Mouse (Mus musculus): ENCODE measurements at regions not wholly inside any gene's neighbourhood (a gene's known extent, or its start where the extent isn't known, plus 50 kb on each side); places are given as distances from the start of the nearest gene placed in this dataset.

GRCm38 (mm10) chr15:59954345-59954744 lies 62.1 kb downstream of the 4933412E24Rik start:
- no peaks in the 10 kb centered on the region for H3K27me3 ChIP-seq (replicated peaks; ENCODE audit: control insufficient read depth, insufficient read depth, low read length)
- ATAC-seq (replicated peaks; ENCODE audit: low FRiP score, low TSS enrichment, low read depth) (no peak), DNase-seq (ENCODE audit: low spot score) (no peak)
- WGBS = 49% methylated on average over 3 of the region's 3 CpGs
- no peaks in the 10 kb centered on the region for H3K9me3 ChIP-seq (ENCODE audit: control insufficient read depth, low read length)
- H3K36me3 ChIP-seq (ENCODE audit: control insufficient read depth, insufficient read depth, low read length) = no peaks in the 10 kb centered on the region
- no peaks in the 10 kb centered on the region for H3K4me1 ChIP-seq (replicated peaks; ENCODE audit: control insufficient read depth, insufficient read depth, low read length)
- H3K27ac ChIP-seq (ENCODE audit: low read depth) = no peak overlapping the region
- H3K4me2 ChIP-seq (ENCODE audit: low read length) = no peak overlapping the region
- H3K4me3 ChIP-seq (ENCODE audit: low read depth, low read length) = no peak overlapping the region
- H3K9ac ChIP-seq (ENCODE audit: low read length) = no peak overlapping the region

- no peak for DNase-seq (ENCODE audit: low spot score)
- 54% methylated on average over 4 of the region's 4 CpGs for WGBS
- no peaks in the 10 kb centered on the region for H3K9me3 ChIP-seq (ENCODE audit: control insufficient read depth, low read length)
- ATAC-seq (replicated peaks; ENCODE audit: low FRiP score, low TSS enrichment, low read depth) = no peak
- no peak overlapping the region for H3K27ac ChIP-seq (ENCODE audit: low read depth)
- H3K4me2 ChIP-seq (ENCODE audit: low read length) = no peak overlapping the region
- H3K36me3 ChIP-seq (ENCODE audit: control insufficient read depth, insufficient read depth, low read length) = no peaks in the 10 kb centered on the region
- H3K27me3 ChIP-seq (replicated peaks; ENCODE audit: control insufficient read depth, insufficient read depth, low read length) = no peaks in the 10 kb centered on the region
- no peak overlapping the region for H3K4me3 ChIP-seq (ENCODE audit: low read depth, low read length)
- H3K4me1 ChIP-seq (replicated peaks; ENCODE audit: control insufficient read depth, insufficient read depth, low read length) = no peaks in the 10 kb centered on the region
- no peak overlapping the region for H3K9ac ChIP-seq (ENCODE audit: low read length)
Measured at GRCm38 (mm10) chr15:59953857-59954256, 62.6 kb downstream of the 4933412E24Rik start.

GRCm38 (mm10) chr15:59950617-59951216 lies 65.7 kb downstream of the 4933412E24Rik start:
- Histone ChIP-seq H3K27me3 (replicated peaks; ENCODE audit: control insufficient read depth, insufficient read depth, low read length) (0 out of 2 replicates have a peak, but pooled peaks cover 4% of the 10 kb centered on the region), H3K27ac (ENCODE audit: low read depth) (no peak overlapping the region), H3K4me1 (replicated peaks; ENCODE audit: control insufficient read depth, insufficient read depth, low read length) (no peaks in the 10 kb centered on the region), H3K4me3 (ENCODE audit: low read depth, low read length) (no peak overlapping the region), H3K4me2 (ENCODE audit: low read length) (no peak overlapping the region), H3K9ac (ENCODE audit: low read length) (no peak overlapping the region), H3K36me3 (ENCODE audit: control insufficient read depth, insufficient read depth, low read length) (no peaks in the 10 kb centered on the region), H3K9me3 (ENCODE audit: control insufficient read depth, low read length) (no peaks in the 10 kb centered on the region)
- DNase-seq (ENCODE audit: low spot score) (no peak), ATAC-seq (replicated peaks; ENCODE audit: low FRiP score, low TSS enrichment, low read depth) (no peak)
- 86% methylated on average over 3 of the region's 3 CpGs for WGBS

GRCm38 (mm10) chr15:59945208-59945607 lies 71.2 kb downstream of the 4933412E24Rik start:
- 19% methylated on average over 8 of the region's 8 CpGs for WGBS
- DNase-seq (ENCODE audit: low spot score) = no peak
- H3K27me3 ChIP-seq (replicated peaks; ENCODE audit: control insufficient read depth, insufficient read depth, low read length) = 0 out of 2 replicates have a peak, but pooled peaks cover 4% of the 10 kb centered on the region
- no peak overlapping the region for H3K27ac ChIP-seq (ENCODE audit: low read depth)
- H3K36me3 ChIP-seq (ENCODE audit: control insufficient read depth, insufficient read depth, low read length) = no peaks in the 10 kb centered on the region
- no peak for ATAC-seq (replicated peaks; ENCODE audit: low FRiP score, low TSS enrichment, low read depth)
- H3K9ac ChIP-seq (ENCODE audit: low read length) = no peak overlapping the region
- H3K4me3 ChIP-seq (ENCODE audit: low read depth, low read length) = no peak overlapping the region
- H3K9me3 ChIP-seq (ENCODE audit: control insufficient read depth, low read length) = peaks cover 5% of the 10 kb centered on the region
- no peaks in the 10 kb centered on the region for H3K4me1 ChIP-seq (replicated peaks; ENCODE audit: control insufficient read depth, insufficient read depth, low read length)
- H3K4me2 ChIP-seq (ENCODE audit: low read length) = no peak overlapping the region

- H3K9me3 ChIP-seq (ENCODE audit: control insufficient read depth, low read length) = peaks cover 5% of the 10 kb centered on the region
- ATAC-seq (replicated peaks; ENCODE audit: low FRiP score, low TSS enrichment, low read depth) (no peak), DNase-seq (ENCODE audit: low spot score) (no peak)
- H3K4me2 ChIP-seq (ENCODE audit: low read length) = no peak overlapping the region
- no peaks in the 10 kb centered on the region for H3K27me3 ChIP-seq (replicated peaks; ENCODE audit: control insufficient read depth, insufficient read depth, low read length)
- H3K4me3 ChIP-seq (ENCODE audit: low read depth, low read length) = no peak overlapping the region
- H3K27ac ChIP-seq (ENCODE audit: low read depth) = no peak overlapping the region
- no peak overlapping the region for H3K9ac ChIP-seq (ENCODE audit: low read length)
- 56% methylated on average over 5 of the region's 5 CpGs for WGBS
- H3K36me3 ChIP-seq (ENCODE audit: control insufficient read depth, insufficient read depth, low read length) = no peaks in the 10 kb centered on the region
- 0 out of 2 replicates have a peak, but pooled peaks cover 4% of the 10 kb centered on the region for H3K4me1 ChIP-seq (replicated peaks; ENCODE audit: control insufficient read depth, insufficient read depth, low read length)
Measured at GRCm38 (mm10) chr15:59936486-59936885, 79.9 kb downstream of the 4933412E24Rik start.

DNA sequence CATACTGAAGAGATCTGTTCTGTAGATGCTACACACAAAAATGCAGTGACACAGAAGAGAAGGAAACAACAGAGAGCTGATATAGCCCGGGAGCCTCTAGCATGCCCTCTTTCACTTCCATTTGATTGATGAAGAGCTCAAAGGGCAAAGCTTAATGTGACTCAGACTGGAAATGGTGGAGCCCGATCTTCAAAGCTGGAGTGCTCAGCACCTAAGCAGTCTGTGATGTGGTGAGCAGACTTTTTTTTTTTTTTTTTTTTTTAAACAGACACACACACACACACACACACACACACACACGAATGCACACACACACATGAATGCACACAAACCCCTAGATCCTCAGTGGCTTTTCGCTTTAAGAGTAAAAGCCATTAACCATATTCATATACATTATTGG lies 102.6 kb downstream of the 4933412E24Rik start:
- Histone ChIP-seq H3K27ac (ENCODE audit: low read depth) (no peak overlapping the region), H3K9ac (ENCODE audit: low read length) (no peak overlapping the region), H3K4me2 (ENCODE audit: low read length) (no peak overlapping the region), H3K4me3 (ENCODE audit: low read depth, low read length) (no peak overlapping the region), H3K27me3 (replicated peaks; ENCODE audit: control insufficient read depth, insufficient read depth, low read length) (no peaks in the 10 kb centered on the region), H3K36me3 (ENCODE audit: control insufficient read depth, insufficient read depth, low read length) (no peaks in the 10 kb centered on the region), H3K4me1 (replicated peaks; ENCODE audit: control insufficient read depth, insufficient read depth, low read length) (no peaks in the 10 kb centered on the region), H3K9me3 (ENCODE audit: control insufficient read depth, low read length) (no peaks in the 10 kb centered on the region)
- no peak for DNase-seq (ENCODE audit: low spot score)
- 51% methylated on average over 4 of the region's 4 CpGs for WGBS
- ATAC-seq (replicated peaks; ENCODE audit: low FRiP score, low TSS enrichment, low read depth) = no peak

DNA sequence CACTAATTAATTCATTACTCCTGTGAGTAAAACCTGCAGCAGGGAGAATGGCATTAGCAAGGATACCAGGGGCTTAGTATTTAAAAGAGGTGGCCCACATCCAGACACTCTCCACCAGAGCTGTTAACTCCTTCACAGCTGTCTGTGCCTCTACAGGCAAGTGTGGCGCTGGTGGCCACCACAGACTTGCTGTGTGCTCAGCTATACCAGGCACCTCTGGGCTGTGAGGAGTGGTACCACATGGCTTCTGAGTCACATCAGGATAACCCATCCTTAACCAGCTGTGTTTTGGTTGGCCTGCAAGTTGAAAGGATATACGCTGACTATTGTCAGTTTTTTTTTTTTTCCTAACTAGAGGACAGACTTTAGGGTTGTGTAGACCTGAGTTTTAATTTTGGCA lies 108.1 kb downstream of the 4933412E24Rik start:
- peak; percentile 35 for DNase-seq (ENCODE audit: low spot score)
- no peak for ATAC-seq (replicated peaks; ENCODE audit: low FRiP score, low TSS enrichment, low read depth)
- Histone ChIP-seq H3K4me3 (ENCODE audit: low read depth, low read length) (no peak overlapping the region), H3K36me3 (ENCODE audit: control insufficient read depth, insufficient read depth, low read length) (no peaks in the 10 kb centered on the region), H3K4me1 (replicated peaks; ENCODE audit: control insufficient read depth, insufficient read depth, low read length) (no peaks in the 10 kb centered on the region), H3K9ac (ENCODE audit: low read length) (no peak overlapping the region), H3K27ac (ENCODE audit: low read depth) (no peak overlapping the region), H3K27me3 (replicated peaks; ENCODE audit: control insufficient read depth, insufficient read depth, low read length) (no peaks in the 10 kb centered on the region), H3K4me2 (ENCODE audit: low read length) (no peak overlapping the region), H3K9me3 (ENCODE audit: control insufficient read depth, low read length) (no peaks in the 10 kb centered on the region)
- WGBS = 79% methylated on average over 2 of the region's 2 CpGs

- 81% methylated on average over 9 of the region's 9 CpGs for WGBS
- peak; percentile 53 for DNase-seq (ENCODE audit: low spot score)
Measured at GRCm38 (mm10) chr15:59905832-59906797, 110.3 kb downstream of the 4933412E24Rik start.

More at GRCm38 (mm10) chr15:59905832-59906797, 110.3 kb downstream of the 4933412E24Rik start:
- no peaks in the 10 kb centered on the region for H3K36me3 ChIP-seq (ENCODE audit: control insufficient read depth, insufficient read depth, low read length)
- no peak overlapping the region for H3K4me2 ChIP-seq (ENCODE audit: low read length)
- H3K9me3 ChIP-seq (ENCODE audit: control insufficient read depth, low read length) = no peaks in the 10 kb centered on the region
- H3K4me3 ChIP-seq (ENCODE audit: low read depth, low read length) = no peak overlapping the region
- H3K27ac ChIP-seq (ENCODE audit: low read depth) = no peak overlapping the region
- no peaks in the 10 kb centered on the region for H3K4me1 ChIP-seq (replicated peaks; ENCODE audit: control insufficient read depth, insufficient read depth, low read length)
- H3K9ac ChIP-seq (ENCODE audit: low read length) = no peak overlapping the region
- no peak for ATAC-seq (replicated peaks; ENCODE audit: low FRiP score, low TSS enrichment, low read depth)
- no peaks in the 10 kb centered on the region for H3K27me3 ChIP-seq (replicated peaks; ENCODE audit: control insufficient read depth, insufficient read depth, low read length)

All from intestine, embryonic 14.5 days (tissue).